Mouse (Mus musculus): ENCODE results near the gene Otud1. TPM values are rescaled to one million over a fixed set of nuclear protein-coding genes. Genes with fewer than 3 reads are reported as not detected.

The Otud1 gene
- total RNA-seq, 2 experiments from 2014 or later, result 3.7 to 13.4 TPM

GRCm38 (mm10) chr2:19664555-19665475 lies 7.3 kb downstream of the Otud1 start:
- no peak for ATAC-seq (replicated peaks; ENCODE audit: low FRiP score, poor library complexity, severe bottlenecking)

- ATAC-seq (replicated peaks; ENCODE audit: low FRiP score, poor library complexity, severe bottlenecking), result no peak
Observed at GRCm38 (mm10) chr2:19665841-19666240, 8.3 kb downstream of the Otud1 start.

GRCm38 (mm10) chr2:19670851-19671688 lies 13.5 kb downstream of the Otud1 start:
- no peak for ATAC-seq (replicated peaks; ENCODE audit: low FRiP score, poor library complexity, severe bottlenecking)

DNA sequence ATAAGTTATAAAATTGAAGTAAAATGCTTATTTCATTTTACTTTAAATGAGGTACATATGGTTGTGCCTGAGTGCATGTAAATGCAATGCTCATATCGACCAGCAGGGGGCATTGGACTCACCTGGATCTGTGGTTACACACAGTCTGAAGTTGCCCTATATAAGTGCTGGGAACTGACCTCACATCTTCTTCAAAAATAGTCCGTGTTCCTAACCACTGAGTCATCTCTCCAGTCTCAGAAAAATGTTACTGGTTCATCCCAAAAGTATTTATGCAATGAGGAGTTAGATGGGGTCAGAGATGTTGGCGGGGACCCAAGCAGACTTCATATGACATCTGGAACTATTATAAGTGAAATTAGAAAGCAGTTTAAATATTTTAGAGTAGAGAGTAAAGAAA lies 25.4 kb downstream of the Otud1 start:
- ATAC-seq (replicated peaks; ENCODE audit: low FRiP score, poor library complexity, severe bottlenecking), result peak; percentile 65

DNA sequence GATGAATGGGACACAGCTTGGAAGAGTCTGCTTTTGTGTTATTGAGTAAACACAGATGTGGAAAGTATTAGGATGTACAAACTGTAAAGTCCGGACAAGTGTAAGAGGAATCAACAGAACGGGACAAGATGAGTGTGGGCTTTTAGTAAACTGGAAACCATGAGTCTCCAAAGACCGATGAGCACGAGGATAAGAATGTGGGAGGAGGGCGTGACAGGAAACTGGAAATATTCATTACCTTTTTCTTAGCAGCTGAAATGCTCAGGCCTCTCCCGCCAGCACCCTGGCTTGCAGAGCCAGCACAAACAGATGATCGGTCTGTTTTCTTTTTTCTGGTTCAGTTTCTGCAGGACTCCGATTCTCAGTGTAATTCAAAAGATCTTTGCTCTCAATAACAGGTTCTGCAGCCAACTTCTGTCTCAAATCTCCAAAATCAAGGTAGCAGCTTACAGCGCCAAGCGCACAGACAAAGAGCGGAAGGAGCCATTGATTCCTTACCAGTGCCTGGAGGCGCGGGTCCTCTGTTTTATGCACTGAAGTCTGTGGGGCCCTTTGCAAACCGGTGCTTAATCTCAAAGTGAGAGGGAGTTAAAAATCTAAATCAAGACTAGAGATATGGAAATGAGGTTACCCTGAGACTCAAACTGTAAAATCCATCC lies 28.1 kb downstream of the Otud1 start:
- ATAC-seq (replicated peaks; ENCODE audit: low FRiP score, poor library complexity, severe bottlenecking), result no peak

- peak; percentile 63; the same call in 1 of the 2 replicates for ATAC-seq (replicated peaks; ENCODE audit: low FRiP score, poor library complexity, severe bottlenecking)
Observed at GRCm38 (mm10) chr2:19690094-19690493, 32.5 kb downstream of the Otud1 start.

DNA sequence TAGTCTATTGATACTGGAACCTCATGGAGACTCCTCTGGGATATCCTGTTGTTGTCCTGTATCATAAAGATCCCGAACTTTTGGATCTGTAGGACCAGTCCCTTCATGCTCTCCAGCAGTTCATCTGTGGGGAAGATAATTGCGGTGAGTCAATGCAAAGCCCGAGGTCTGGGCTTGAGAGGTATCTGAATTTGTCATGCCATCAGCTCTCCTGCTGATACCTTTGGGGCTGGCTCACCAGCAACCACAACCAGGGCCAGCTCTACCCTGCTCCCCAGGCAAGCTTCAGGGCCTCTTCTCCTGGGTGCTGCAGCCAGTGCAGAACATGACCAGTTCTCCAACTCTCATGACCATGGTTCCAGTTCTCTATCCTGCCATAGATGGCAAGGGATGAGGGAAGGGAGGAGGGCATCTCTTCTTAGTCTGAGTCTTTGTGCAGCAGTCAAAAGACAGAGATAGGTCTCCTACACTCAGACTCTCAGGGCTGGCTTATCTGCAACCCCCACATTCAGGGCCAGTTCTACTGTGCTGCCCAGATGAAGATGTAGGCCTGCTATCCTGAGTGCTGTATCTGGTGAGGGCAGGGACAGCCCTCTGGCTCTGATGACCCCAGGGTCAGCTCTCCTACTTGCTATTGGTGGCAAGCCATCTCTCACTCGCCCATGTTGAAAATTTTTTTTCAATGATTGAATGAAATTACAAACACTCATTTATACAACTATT lies 42.2 kb downstream of the Otud1 start:
- ATAC-seq (replicated peaks; ENCODE audit: low FRiP score, poor library complexity, severe bottlenecking), result peak; percentile 96

- ATAC-seq (replicated peaks; ENCODE audit: low FRiP score, poor library complexity, severe bottlenecking), result no peak
Observed at GRCm38 (mm10) chr2:19701386-19701785, 43.8 kb downstream of the Otud1 start.

- ATAC-seq (replicated peaks; ENCODE audit: low FRiP score, poor library complexity, severe bottlenecking), result no peak
Observed at GRCm38 (mm10) chr2:19703020-19703613, 45.6 kb downstream of the Otud1 start.

GRCm38 (mm10) chr2:19703670-19704069 lies 46.1 kb downstream of the Otud1 start:
- ATAC-seq (replicated peaks; ENCODE audit: low FRiP score, poor library complexity, severe bottlenecking), result no peak

DNA sequence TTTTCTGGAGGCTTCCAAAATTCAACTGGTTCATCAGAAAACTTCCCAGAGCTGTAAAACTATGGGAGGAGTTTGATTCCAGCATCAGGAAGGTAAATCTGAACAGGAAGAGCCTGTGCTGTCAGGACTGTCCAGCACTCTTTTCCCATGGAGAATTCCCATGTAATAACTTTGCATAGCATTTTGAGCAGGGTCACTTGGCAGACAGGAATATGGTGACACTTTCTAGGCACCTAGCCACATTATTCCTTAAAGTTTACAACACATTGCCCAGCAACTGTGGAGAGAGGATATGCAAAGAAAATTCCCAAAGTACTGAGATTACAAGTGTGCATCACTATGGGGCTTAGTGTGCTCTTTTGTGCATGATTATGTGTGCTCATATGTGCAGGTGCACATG lies 46.7 kb downstream of the Otud1 start:
- ATAC-seq (replicated peaks; ENCODE audit: low FRiP score, poor library complexity, severe bottlenecking), result no peak

DNA sequence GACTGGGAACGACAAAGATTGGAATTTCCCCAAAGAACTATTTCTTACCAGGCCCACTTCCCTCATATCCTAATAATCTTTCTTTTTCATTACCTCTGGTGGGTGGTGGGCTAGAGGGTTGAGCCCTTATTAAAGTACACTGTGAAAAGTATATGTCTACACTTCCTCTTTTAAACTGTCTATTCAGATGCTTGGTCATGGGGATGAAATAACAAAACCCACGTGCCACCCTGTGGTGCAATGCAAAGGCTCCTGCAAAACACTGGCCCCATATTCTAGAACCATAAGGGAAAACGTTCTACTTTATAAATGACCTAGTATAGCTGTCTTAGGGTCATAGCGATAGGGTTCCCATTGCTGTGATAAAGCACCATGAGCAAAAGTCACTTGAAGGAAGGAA lies 49.3 kb downstream of the Otud1 start:
- ATAC-seq (replicated peaks; ENCODE audit: low FRiP score, poor library complexity, severe bottlenecking), result no peak

Other genes with a start within 250 kb of the Otud1 start
- gene Ptf1a, start 212.1 kb upstream of the Otud1 start, total RNA-seq (2015; ENCODE audit: low replicate concordance), result not detected in 2 replicates
- not detected in 2 replicates for gene Ptf1a, start 212.1 kb upstream of the Otud1 start, total RNA-seq (2017; ENCODE audit: low replicate concordance)
- not detected in 2 replicates for gene 4921504E06Rik, start 103.8 kb upstream of the Otud1 start, total RNA-seq (2015; ENCODE audit: low replicate concordance)
- gene 4921504E06Rik, start 103.8 kb upstream of the Otud1 start, total RNA-seq (2017; ENCODE audit: low replicate concordance), result not detected in 2 replicates

All from erythroid progenitor cell, adult 5-6 weeks (primary cell).